Mouse (Mus musculus): ENCODE results near the gene Stc2. TPM values are rescaled to one million over a fixed set of nuclear protein-coding genes. Genes with fewer than 3 reads are reported as not detected.

Gene Stc2
- polyA plus RNA-seq (2015; fragmentation: Nextera tagmentation; extraction: Ambion mirVana), result 1.5 and 1.6 TPM in 2 replicates

DNA sequence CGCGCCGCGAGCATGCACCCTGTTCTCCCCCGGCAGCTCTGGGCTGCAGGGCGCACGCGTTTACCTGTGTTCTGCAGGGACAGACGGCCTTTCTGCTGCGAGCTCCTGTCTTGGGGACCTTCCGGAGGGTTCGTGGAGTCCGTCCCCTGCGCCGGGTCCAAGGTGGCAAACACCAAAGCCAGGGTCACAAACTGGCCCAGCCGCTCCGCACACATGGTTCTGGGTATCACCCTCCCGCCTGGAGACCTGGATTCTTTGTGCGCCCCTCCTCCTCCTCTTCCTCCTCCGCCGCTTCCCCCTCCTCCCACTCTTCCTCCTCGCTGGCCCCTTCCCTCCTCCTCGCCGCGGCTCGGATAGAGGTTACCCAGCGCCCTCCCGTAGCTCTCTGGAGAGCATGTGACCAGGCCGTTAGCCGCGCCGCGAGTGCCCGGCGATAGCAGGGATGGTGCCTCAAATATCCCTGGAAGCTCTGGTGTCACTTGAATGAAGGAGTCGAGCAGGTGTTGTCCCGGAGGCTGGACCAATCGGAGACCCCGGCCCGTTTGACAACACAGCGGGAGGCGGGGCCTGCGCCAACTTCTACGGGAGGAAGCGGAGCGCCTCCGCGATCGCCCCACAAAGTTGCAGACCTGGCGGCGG, at the start of gene Stc2:
Gene Stc2, minus strand, starts transcription at position 427 of the 639 bp plus-strand sequence.
- H3K27me3 ChIP-seq (replicated peaks; ENCODE audit: control insufficient read depth, insufficient read depth, low read length), result peaks cover 8% of the 10 kb centered on the region
- peaks cover 17% of the 10 kb centered on the region for H3K4me1 ChIP-seq (ENCODE audit: control insufficient read depth, insufficient read depth, low read depth, low read length)
- under 1% methylated on average over 51 of the region's 51 CpGs for WGBS
- H3K36me3 ChIP-seq (ENCODE audit: control insufficient read depth, insufficient read depth, low read length), result no peaks in the 10 kb centered on the region
- H3K27ac ChIP-seq (ENCODE audit: low read depth, low read length), result peak within 1 kb of the TSS; percentile 45; the same call in 1 of the 2 replicates
- H3K4me3 ChIP-seq (ENCODE audit: low read length), result peak within 1 kb of the TSS; percentile 77
- H3K9ac ChIP-seq (ENCODE audit: low read depth, low read length), result peak within 1 kb of the TSS; percentile 68
- H3K4me2 ChIP-seq (ENCODE audit: low read length), result peak within 1 kb of the TSS; percentile 99
- peak; percentile 83 for ATAC-seq
- H3K9me3 ChIP-seq (ENCODE audit: control insufficient read depth, low read length), result no peaks in the 10 kb centered on the region

DNA sequence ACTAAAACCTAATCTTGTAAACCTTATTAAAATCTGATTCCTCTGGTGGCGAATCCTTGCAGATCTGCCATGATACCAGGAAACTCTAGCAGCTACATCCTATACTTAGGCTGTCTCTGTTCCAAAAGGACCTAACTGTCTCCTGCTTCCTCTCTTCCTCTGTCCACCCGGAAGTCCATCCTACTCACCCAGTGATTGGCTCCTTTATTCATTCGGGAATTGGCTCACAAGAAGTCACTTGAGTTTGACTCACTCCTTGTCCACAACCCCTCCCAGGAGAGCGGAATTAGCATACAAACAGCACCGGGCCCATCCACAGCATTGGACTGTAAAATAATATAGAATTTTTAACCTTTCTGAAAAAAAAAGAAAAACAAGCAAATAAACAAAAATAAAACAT, 47.2 kb upstream of the Stc2 start:
- WGBS, result 81% methylated on average over 5 of the region's 5 CpGs

DNA sequence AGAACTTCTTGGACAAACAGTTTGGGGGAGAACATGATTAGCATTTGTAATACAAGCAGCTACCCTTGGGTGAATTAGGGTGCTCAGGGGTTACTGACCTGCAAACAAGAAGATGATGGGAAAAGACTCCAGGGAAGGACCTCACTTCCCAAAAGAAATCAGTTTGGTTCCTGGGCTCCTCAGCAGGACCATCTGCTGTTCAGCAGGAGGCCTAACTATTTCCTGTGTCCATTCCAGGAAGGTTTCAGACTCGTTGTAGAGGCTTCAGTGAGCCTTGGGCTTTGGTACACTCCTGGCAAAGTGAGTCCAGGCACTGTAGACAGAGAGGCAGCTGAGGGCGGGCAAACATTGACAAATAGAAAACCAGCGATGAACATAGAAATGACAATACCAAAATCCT, 42.5 kb upstream of the Stc2 start:
- H3K4me1 ChIP-seq (ENCODE audit: control insufficient read depth, insufficient read depth, low read depth, low read length), result no peaks in the 10 kb centered on the region
- no peak for ATAC-seq
- H3K4me3 ChIP-seq (ENCODE audit: low read length), result no peak overlapping the region
- H3K36me3 ChIP-seq (ENCODE audit: control insufficient read depth, insufficient read depth, low read length), result no peaks in the 10 kb centered on the region
- no peak overlapping the region for H3K27ac ChIP-seq (ENCODE audit: low read depth, low read length)
- no peak overlapping the region for H3K4me2 ChIP-seq (ENCODE audit: low read length)
- WGBS, result 78% methylated on average over 3 of the region's 3 CpGs
- H3K9ac ChIP-seq (ENCODE audit: low read depth, low read length), result no peak overlapping the region
- no peaks in the 10 kb centered on the region for H3K9me3 ChIP-seq (ENCODE audit: control insufficient read depth, low read length)
- no peaks in the 10 kb centered on the region for H3K27me3 ChIP-seq (replicated peaks; ENCODE audit: control insufficient read depth, insufficient read depth, low read length)

More for the DNA sequence above, 47.2 kb upstream of the Stc2 start:
- no peak overlapping the region for H3K27ac ChIP-seq (ENCODE audit: low read depth, low read length)
- H3K36me3 ChIP-seq (ENCODE audit: control insufficient read depth, insufficient read depth, low read length), result no peaks in the 10 kb centered on the region
- H3K9me3 ChIP-seq (ENCODE audit: control insufficient read depth, low read length), result no peaks in the 10 kb centered on the region
- no peak for ATAC-seq
- no peak overlapping the region for H3K9ac ChIP-seq (ENCODE audit: low read depth, low read length)
- no peaks in the 10 kb centered on the region for H3K4me1 ChIP-seq (ENCODE audit: control insufficient read depth, insufficient read depth, low read depth, low read length)
- no peak overlapping the region for H3K4me2 ChIP-seq (ENCODE audit: low read length)
- no peaks in the 10 kb centered on the region for H3K27me3 ChIP-seq (replicated peaks; ENCODE audit: control insufficient read depth, insufficient read depth, low read length)
- H3K4me3 ChIP-seq (ENCODE audit: low read length), result no peak overlapping the region

DNA sequence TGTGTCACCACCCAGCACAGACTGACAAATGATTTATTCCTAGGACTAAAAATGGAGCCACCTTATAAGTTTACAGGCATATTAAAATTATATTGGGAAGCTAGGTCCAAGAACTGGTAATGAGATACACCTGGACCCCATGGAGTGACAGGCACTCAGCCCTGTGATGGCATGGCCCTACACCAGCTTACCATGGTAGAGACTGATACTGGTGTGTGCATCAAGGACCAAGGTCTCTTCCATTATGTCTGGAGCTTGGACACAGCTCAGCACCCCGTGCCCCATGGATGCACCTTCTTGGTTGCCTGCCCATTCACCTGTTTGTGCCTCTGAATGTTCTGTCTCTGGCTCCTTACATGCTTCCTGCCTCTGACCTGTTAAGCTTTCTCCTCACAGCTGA, 36.9 kb upstream of the Stc2 start:
- no peak overlapping the region for H3K4me2 ChIP-seq (ENCODE audit: low read length)
- no peak for ATAC-seq
- no peak overlapping the region for H3K4me3 ChIP-seq (ENCODE audit: low read length)
- no peaks in the 10 kb centered on the region for H3K36me3 ChIP-seq (ENCODE audit: control insufficient read depth, insufficient read depth, low read length)
- H3K27me3 ChIP-seq (replicated peaks; ENCODE audit: control insufficient read depth, insufficient read depth, low read length), result no peaks in the 10 kb centered on the region
- WGBS, result 100% methylated on average over 1 of the region's 1 CpGs
- no peaks in the 10 kb centered on the region for H3K9me3 ChIP-seq (ENCODE audit: control insufficient read depth, low read length)
- H3K27ac ChIP-seq (ENCODE audit: low read depth, low read length), result no peak overlapping the region
- H3K4me1 ChIP-seq (ENCODE audit: control insufficient read depth, insufficient read depth, low read depth, low read length), result no peaks in the 10 kb centered on the region
- H3K9ac ChIP-seq (ENCODE audit: low read depth, low read length), result no peak overlapping the region

DNA sequence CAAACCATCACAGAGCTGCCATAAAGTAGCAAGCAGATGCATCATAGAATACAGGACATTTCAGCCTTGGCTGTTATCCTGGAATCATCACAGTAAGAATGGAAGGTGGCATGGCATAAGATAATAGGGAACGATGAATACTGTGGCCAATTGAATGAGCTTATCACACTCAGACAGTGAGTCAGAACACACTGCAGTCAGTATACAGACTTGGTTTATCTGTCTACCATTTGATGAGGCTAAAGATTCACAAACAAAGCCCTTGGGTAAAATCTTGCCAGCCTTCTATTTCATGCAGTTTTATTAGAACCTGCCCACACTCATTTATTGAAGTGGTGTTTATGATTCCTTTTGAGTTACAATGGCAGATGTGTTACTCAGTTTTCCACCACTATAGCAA, 33.2 kb upstream of the Stc2 start:
- Histone ChIP-seq H3K9me3 (ENCODE audit: control insufficient read depth, low read length) (no peaks in the 10 kb centered on the region), H3K4me1 (ENCODE audit: control insufficient read depth, insufficient read depth, low read depth, low read length) (no peaks in the 10 kb centered on the region), H3K4me2 (ENCODE audit: low read length) (no peak overlapping the region), H3K36me3 (ENCODE audit: control insufficient read depth, insufficient read depth, low read length) (no peaks in the 10 kb centered on the region), H3K4me3 (ENCODE audit: low read length) (no peak overlapping the region), H3K9ac (ENCODE audit: low read depth, low read length) (no peak overlapping the region), H3K27me3 (replicated peaks; ENCODE audit: control insufficient read depth, insufficient read depth, low read length) (no peaks in the 10 kb centered on the region), H3K27ac (ENCODE audit: low read depth, low read length) (no peak overlapping the region)
- 93% methylated on average over 1 of the region's 1 CpGs for WGBS
- ATAC-seq, result no peak

DNA sequence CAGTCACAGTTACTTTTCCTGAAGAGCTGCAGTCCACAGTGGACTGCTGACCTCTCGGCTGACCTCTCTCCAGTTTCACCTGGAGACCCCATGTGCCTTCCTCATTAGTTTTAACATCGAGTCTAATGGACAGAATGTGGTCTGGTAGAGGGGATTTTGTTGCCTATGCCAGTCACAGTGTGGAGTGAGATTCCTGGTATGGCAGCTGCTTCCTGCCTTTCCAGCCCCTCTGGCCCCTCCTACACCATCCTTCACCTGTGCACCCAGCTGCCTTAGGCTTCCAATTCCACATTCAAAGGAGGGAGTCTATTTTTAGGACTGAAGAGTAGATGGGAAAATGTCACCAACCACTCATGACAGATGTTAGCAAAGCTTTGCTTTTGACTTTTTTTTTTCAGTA, 28.7 kb upstream of the Stc2 start:
- H3K27me3 ChIP-seq (replicated peaks; ENCODE audit: control insufficient read depth, insufficient read depth, low read length), result no peaks in the 10 kb centered on the region
- no peaks in the 10 kb centered on the region for H3K9me3 ChIP-seq (ENCODE audit: control insufficient read depth, low read length)
- no peak overlapping the region for H3K4me2 ChIP-seq (ENCODE audit: low read length)
- H3K9ac ChIP-seq (ENCODE audit: low read depth, low read length), result no peak overlapping the region
- H3K27ac ChIP-seq (ENCODE audit: low read depth, low read length), result no peak overlapping the region
- no peaks in the 10 kb centered on the region for H3K4me1 ChIP-seq (ENCODE audit: control insufficient read depth, insufficient read depth, low read depth, low read length)
- 74% methylated on average over 2 of the region's 2 CpGs for WGBS
- no peak for ATAC-seq
- H3K36me3 ChIP-seq (ENCODE audit: control insufficient read depth, insufficient read depth, low read length), result no peaks in the 10 kb centered on the region
- no peak overlapping the region for H3K4me3 ChIP-seq (ENCODE audit: low read length)

DNA sequence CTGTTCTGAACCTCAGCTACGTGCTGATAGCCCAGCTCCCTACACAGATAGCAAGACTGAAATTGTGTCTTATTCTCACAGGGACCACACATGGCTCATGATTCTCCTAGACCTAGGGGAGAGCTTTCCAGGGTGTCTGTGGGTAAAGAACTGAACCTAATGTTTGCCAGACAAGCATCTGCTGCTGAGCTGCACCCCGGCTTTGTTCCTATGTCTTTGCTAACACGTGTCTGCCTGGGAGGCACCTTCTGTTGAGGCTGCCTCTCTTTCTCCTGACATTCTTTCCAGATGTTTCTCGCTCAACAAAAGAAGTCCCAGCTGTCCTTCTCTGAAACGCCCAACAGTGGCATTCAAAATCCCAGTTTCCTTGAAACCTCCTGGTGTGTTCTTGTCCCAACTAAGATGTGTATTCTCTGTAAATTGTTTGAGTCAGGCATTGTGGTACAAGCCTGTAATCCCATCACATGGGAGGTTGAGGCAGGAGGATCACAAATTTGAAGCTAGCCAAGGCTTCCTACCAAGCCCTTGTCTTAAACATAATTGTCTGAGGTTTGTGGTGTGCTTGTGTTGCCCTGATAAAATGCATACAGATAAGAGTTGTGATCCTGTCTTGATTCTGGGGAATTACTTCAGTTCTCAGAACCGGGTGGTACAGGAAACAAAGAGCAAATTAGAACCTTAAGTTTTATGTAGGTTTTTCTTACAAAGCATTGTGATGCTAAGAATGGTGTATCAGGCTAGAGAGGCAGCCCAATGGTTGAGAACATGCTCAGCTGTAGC, 27.0 kb upstream of the Stc2 start:
- Histone ChIP-seq H3K4me3 (ENCODE audit: low read length) (no peak overlapping the region), H3K4me1 (ENCODE audit: control insufficient read depth, insufficient read depth, low read depth, low read length) (no peaks in the 10 kb centered on the region), H3K9me3 (ENCODE audit: control insufficient read depth, low read length) (no peaks in the 10 kb centered on the region), H3K36me3 (ENCODE audit: control insufficient read depth, insufficient read depth, low read length) (no peaks in the 10 kb centered on the region), H3K4me2 (ENCODE audit: low read length) (no peak overlapping the region), H3K27ac (ENCODE audit: low read depth, low read length) (no peak overlapping the region), H3K9ac (ENCODE audit: low read depth, low read length) (no peak overlapping the region), H3K27me3 (replicated peaks; ENCODE audit: control insufficient read depth, insufficient read depth, low read length) (no peaks in the 10 kb centered on the region)
- no peak for ATAC-seq
- WGBS, result 62% methylated on average over 6 of the region's 6 CpGs

DNA sequence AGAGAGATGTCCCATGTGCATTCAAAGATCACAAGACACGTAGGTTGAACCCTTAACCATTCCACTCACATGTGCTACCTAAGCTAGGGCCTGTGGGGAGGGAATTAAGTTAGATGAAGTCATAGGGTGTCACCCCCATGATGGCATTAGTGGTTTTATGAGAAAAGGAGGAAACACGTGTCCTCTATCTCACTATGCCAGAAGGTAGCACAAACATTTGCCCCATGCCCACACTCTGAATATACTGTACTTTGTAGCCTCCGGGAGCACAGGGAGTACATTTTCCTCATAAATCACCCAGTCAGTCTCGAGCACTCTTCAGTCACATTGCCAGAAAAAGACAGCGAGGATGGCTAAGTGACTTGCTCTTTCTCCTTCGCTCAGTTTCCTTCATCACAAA, 24.2 kb upstream of the Stc2 start:
- no peaks in the 10 kb centered on the region for H3K27me3 ChIP-seq (replicated peaks; ENCODE audit: control insufficient read depth, insufficient read depth, low read length)
- H3K4me2 ChIP-seq (ENCODE audit: low read length), result no peak overlapping the region
- no peaks in the 10 kb centered on the region for H3K4me1 ChIP-seq (ENCODE audit: control insufficient read depth, insufficient read depth, low read depth, low read length)
- H3K27ac ChIP-seq (ENCODE audit: low read depth, low read length), result no peak overlapping the region
- 88% methylated on average over 6 of the region's 6 CpGs for WGBS
- H3K9me3 ChIP-seq (ENCODE audit: control insufficient read depth, low read length), result no peaks in the 10 kb centered on the region
- no peak overlapping the region for H3K4me3 ChIP-seq (ENCODE audit: low read length)
- no peaks in the 10 kb centered on the region for H3K36me3 ChIP-seq (ENCODE audit: control insufficient read depth, insufficient read depth, low read length)
- no peak overlapping the region for H3K9ac ChIP-seq (ENCODE audit: low read depth, low read length)
- no peak for ATAC-seq

DNA sequence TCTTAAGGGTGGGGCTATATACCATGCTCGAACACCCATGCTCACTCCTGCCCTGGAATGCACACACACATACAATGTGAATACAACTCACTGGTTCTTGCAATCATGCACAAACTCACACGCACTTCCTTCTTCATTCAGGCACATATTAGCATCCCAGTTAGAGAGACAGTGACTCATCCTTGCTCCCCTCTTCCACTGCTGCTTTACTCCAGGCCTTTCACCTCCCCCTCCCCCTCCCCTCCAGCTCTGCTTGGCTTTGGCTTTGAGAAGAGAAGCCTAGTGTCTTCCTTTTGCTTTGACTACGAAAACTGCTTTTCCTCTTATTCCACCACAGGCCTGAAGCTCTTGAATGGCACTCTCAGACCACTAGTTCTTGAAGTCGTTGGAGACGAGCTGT, 22.5 kb upstream of the Stc2 start:
- Histone ChIP-seq H3K4me1 (ENCODE audit: control insufficient read depth, insufficient read depth, low read depth, low read length) (no peaks in the 10 kb centered on the region), H3K36me3 (ENCODE audit: control insufficient read depth, insufficient read depth, low read length) (no peaks in the 10 kb centered on the region), H3K4me3 (ENCODE audit: low read length) (no peak overlapping the region), H3K27me3 (replicated peaks; ENCODE audit: control insufficient read depth, insufficient read depth, low read length) (no peaks in the 10 kb centered on the region), H3K4me2 (ENCODE audit: low read length) (no peak overlapping the region), H3K27ac (ENCODE audit: low read depth, low read length) (no peak overlapping the region), H3K9me3 (ENCODE audit: control insufficient read depth, low read length) (no peaks in the 10 kb centered on the region), H3K9ac (ENCODE audit: low read depth, low read length) (no peak overlapping the region)
- WGBS, result 88% methylated on average over 5 of the region's 5 CpGs
- ATAC-seq, result no peak

Data from hindbrain, embryonic 16.5 days (tissue).